Mouse (Mus musculus): Measurements from ENCODE around the gene Zfp963. TPM values are rescaled to one million over a fixed set of nuclear protein-coding genes. Genes with fewer than 3 reads are reported as not detected.
A peak's percentile ranks its signal among the peaks of the same experiment; 100 is the strongest.

Gene Zfp963
- 5.6 and 5.8 TPM in 2 replicates for polyA plus RNA-seq (2014; fragmentation: Nextera tagmentation; extraction: Ambion mirVana)

DNA sequence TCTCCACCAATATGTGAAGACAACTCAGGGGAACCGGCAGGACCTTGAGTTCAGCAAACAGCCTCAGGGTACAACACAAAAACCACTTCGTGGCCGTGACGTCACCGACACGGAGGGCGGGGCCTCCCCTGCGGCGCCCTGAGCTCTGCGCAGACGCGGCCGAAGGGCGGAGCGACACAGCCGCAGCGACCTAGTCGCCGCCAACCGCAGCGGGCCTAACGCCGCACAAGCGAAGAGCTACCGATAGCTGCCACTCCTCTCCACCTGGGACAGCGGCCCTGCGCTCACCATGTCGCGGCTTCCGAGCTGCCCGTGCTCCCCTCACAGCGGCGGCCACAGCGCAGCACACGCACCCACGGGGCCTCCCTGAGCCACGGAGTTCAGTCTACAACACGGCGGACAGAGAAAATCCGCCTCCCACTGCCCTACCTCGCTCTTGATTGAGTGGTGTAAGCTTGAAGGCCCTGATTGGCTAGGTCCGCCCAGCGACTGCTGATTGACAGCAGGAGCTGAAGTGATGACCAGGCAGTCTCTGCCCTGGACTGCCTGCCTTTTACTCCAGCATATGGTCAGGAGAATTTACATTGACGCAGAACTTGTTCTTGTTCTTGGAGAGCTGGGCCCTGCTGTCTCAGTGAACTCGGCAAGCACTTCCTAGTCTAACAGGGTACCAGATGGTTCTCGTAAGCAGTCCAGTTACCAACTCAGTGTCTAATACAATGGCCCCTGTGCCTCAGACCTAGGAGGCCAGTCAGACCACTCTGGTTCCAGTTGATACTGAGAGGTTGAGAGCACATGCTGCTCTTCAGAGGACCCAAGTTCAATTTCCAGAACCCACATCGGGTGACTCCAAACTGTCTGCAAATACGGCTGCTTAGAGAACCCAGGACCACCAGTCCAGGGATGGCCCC lies at the start of gene Zfp963:
Gene Zfp963, minus strand, starts transcription at position 427 of the 911 bp plus-strand sequence.
- Histone ChIP-seq H3K4me2 (peak within 1 kb of the TSS; percentile 61), H3K4me1 (ENCODE audit: insufficient read depth) (0 out of 2 replicates have a peak, but pooled peaks cover 4% of the 10 kb centered on the region), H3K9me3 (ENCODE audit: low read depth, low read length) (no peaks in the 10 kb centered on the region), H3K9ac (peak within 1 kb of the TSS; percentile 91), H3K27ac (ENCODE audit: low read depth) (peak within 1 kb of the TSS; percentile 99), H3K36me3 (ENCODE audit: insufficient read depth) (0 out of 2 replicates have a peak, but pooled peaks cover 5% of the 10 kb centered on the region), H3K27me3 (ENCODE audit: insufficient read depth, low read length) (no peaks in the 10 kb centered on the region), H3K4me3 (ENCODE audit: low read depth, low read length) (peak within 1 kb of the TSS; percentile 67)
- ATAC-seq (ENCODE audit: insufficient read depth) (peak; percentile 100), DNase-seq (peak; percentile 98)
- WGBS, result 2% methylated on average over 48 of the region's 48 CpGs
- no peak for TF ChIP-seq CTCF (IDR thresholded peaks at IDR 0.05; ENCODE audit: low read depth)

DNA sequence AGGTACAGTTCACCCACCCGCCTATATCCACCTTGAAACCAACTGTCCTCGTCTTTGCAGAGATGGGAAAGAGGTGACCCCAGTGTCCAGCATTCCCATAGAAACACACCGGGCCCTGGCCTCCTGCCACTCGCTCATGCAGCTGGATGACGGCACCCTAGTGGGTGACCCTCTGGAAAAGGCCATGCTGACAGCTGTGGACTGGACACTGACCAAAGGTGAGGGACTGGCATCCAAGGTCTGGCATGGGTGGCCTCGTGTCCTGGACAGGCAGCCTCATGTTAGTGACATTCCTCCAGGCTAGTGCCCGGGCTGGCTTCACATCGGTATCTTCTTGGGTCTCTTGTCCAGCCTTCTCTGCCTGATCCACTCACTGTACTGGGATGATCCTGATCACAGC lies 49.5 kb upstream of the Zfp963 start:
- ATAC-seq (ENCODE audit: insufficient read depth) (no peak), DNase-seq (no peak)
- Histone ChIP-seq H3K27me3 (ENCODE audit: insufficient read depth, low read length) (no peaks in the 10 kb centered on the region), H3K27ac (ENCODE audit: low read depth) (no peak overlapping the region), H3K4me1 (ENCODE audit: insufficient read depth) (no peaks in the 10 kb centered on the region), H3K9ac (no peak overlapping the region), H3K4me3 (ENCODE audit: low read depth, low read length) (no peak overlapping the region), H3K9me3 (ENCODE audit: low read depth, low read length) (no peaks in the 10 kb centered on the region), H3K4me2 (no peak overlapping the region), H3K36me3 (ENCODE audit: insufficient read depth) (peaks cover 97% of the 10 kb centered on the region)
- no peak for TF ChIP-seq CTCF (IDR thresholded peaks at IDR 0.05; ENCODE audit: low read depth)
- WGBS, result 92% methylated on average over 8 of the region's 8 CpGs

DNA sequence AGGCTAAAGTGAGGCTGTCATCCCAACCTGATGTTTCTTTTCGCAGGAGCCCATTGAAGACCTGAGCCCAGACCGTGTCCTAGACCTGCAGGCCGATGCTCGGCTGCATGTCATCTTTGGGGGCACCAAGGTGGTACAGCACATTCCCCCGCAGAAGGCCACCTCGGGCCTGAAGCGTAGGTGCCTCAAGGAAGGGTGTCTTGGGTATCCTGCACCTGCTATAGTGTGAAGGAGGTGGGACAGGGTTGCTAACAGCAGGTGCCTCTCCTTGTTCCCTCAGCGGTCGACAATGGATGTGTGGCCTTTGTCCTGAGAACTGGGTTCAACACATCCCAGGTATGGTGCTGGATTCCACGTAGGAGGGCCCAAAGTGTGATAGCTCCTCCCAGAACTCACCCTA lies 47.9 kb upstream of the Zfp963 start:
- Histone ChIP-seq H3K9me3 (ENCODE audit: low read depth, low read length) (no peaks in the 10 kb centered on the region), H3K27me3 (ENCODE audit: insufficient read depth, low read length) (no peaks in the 10 kb centered on the region), H3K9ac (no peak overlapping the region), H3K27ac (ENCODE audit: low read depth) (no peak overlapping the region), H3K4me1 (ENCODE audit: insufficient read depth) (no peaks in the 10 kb centered on the region; the same call in 1 of the 2 replicates), H3K4me2 (no peak overlapping the region), H3K4me3 (ENCODE audit: low read depth, low read length) (no peak overlapping the region), H3K36me3 (ENCODE audit: insufficient read depth) (peaks cover 93% of the 10 kb centered on the region)
- no peak for ATAC-seq (ENCODE audit: insufficient read depth)
- 92% methylated on average over 10 of the region's 10 CpGs for WGBS
- no peak for DNase-seq
- TF ChIP-seq CTCF (IDR thresholded peaks at IDR 0.05; ENCODE audit: low read depth), result no peak

DNA sequence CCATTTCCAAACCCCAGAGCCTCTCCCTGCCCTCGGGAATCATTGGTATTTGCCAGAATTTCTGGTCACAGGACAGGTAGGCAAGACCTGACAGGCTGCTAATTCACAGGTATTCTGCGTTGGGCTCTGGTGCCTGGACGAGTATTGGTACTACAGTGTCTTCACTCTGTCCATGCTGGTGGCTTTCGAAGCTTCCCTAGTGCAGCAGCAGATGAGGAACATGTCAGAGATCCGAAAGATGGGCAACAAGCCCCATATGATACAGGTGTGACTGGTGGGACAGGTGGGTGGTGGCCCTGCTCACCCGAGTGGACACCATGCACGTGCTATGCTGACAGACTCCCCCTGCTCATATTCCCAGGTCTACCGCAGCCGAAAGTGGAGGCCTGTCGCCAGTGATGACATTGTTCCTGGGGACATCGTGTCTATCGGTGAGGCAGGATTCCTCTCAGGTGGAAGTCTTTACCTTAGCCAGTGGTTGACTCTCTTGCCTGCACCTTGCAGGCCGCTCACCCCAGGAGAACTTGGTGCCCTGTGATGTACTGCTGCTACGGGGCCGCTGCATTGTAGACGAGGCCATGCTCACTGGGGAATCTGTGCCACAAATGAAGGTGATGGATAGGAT lies 47.1 kb upstream of the Zfp963 start:
- Histone ChIP-seq H3K36me3 (ENCODE audit: insufficient read depth) (peaks cover 85% of the 10 kb centered on the region), H3K27me3 (ENCODE audit: insufficient read depth, low read length) (no peaks in the 10 kb centered on the region), H3K27ac (ENCODE audit: low read depth) (no peak overlapping the region), H3K9ac (no peak overlapping the region), H3K4me2 (no peak overlapping the region), H3K9me3 (ENCODE audit: low read depth, low read length) (no peaks in the 10 kb centered on the region), H3K4me3 (ENCODE audit: low read depth, low read length) (no peak overlapping the region), H3K4me1 (ENCODE audit: insufficient read depth) (peaks cover 5% of the 10 kb centered on the region; the same call in 1 of the 2 replicates)
- 91% methylated on average over 16 of the region's 16 CpGs for WGBS
- ATAC-seq (ENCODE audit: insufficient read depth) (no peak), DNase-seq (no peak)
- TF ChIP-seq CTCF (IDR thresholded peaks at IDR 0.05; ENCODE audit: low read depth), result no peak

DNA sequence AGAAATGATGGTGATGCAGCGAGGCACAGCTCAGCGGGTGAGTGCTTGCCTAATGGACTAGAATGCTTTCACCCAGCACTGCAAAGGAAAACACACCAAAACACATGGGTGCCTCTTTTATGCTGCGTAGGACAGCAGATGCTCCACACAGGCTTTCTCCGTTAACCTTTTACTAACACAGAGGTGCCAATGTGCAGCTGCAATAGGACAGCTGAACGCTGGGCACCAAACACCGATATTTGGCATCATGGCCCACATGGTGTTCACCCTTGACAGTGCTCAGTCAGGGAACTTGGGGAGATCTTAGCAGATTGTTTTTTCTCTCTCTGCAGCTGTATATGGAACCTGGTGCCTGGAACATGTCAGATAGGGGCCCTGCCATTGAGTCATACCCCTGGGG lies 45.1 kb upstream of the Zfp963 start:
- Histone ChIP-seq H3K4me3 (ENCODE audit: low read depth, low read length) (no peak overlapping the region), H3K9me3 (ENCODE audit: low read depth, low read length) (no peaks in the 10 kb centered on the region), H3K27ac (ENCODE audit: low read depth) (no peak overlapping the region), H3K36me3 (ENCODE audit: insufficient read depth) (peaks cover 68% of the 10 kb centered on the region), H3K9ac (no peak overlapping the region), H3K4me2 (no peak overlapping the region), H3K27me3 (ENCODE audit: insufficient read depth, low read length) (no peaks in the 10 kb centered on the region), H3K4me1 (ENCODE audit: insufficient read depth) (peaks cover 9% of the 10 kb centered on the region; the same call in 1 of the 2 replicates)
- no peak for TF ChIP-seq CTCF (IDR thresholded peaks at IDR 0.05; ENCODE audit: low read depth)
- ATAC-seq (ENCODE audit: insufficient read depth), result no peak
- WGBS, result 95% methylated on average over 6 of the region's 6 CpGs
- no peak for DNase-seq

DNA sequence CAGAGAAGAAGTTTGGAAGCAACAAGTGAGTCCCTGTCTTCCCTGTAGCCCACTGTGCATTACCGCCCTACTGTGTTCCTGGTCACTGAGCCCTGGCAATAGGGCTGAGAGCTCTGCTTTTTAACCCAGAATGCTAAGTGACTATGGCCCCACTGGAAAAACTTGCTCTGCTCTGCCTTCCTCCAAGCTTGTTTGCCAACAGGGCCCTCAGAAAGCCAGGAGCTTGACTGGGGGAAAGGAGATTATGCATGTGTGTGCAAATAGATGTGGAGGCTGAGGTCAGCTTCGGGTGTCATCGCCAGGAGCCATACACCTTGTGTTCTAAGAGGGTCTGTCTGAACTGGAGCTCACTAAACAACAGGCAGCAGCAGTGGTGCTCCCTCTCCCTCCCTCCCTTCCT lies 44.3 kb upstream of the Zfp963 start:
- DNase-seq (no peak), ATAC-seq (ENCODE audit: insufficient read depth) (no peak)
- 94% methylated on average over 3 of the region's 3 CpGs for WGBS
- no peak overlapping the region for H3K27ac ChIP-seq (ENCODE audit: low read depth)
- peaks cover 60% of the 10 kb centered on the region for H3K36me3 ChIP-seq (ENCODE audit: insufficient read depth)
- H3K4me2 ChIP-seq, result no peak overlapping the region
- no peak for TF ChIP-seq CTCF (IDR thresholded peaks at IDR 0.05; ENCODE audit: low read depth)
- H3K9ac ChIP-seq, result no peak overlapping the region
- no peaks in the 10 kb centered on the region for H3K27me3 ChIP-seq (ENCODE audit: insufficient read depth, low read length)
- H3K4me3 ChIP-seq (ENCODE audit: low read depth, low read length), result no peak overlapping the region
- no peaks in the 10 kb centered on the region for H3K9me3 ChIP-seq (ENCODE audit: low read depth, low read length)
- peaks cover 9% of the 10 kb centered on the region; the same call in 1 of the 2 replicates for H3K4me1 ChIP-seq (ENCODE audit: insufficient read depth)

DNA sequence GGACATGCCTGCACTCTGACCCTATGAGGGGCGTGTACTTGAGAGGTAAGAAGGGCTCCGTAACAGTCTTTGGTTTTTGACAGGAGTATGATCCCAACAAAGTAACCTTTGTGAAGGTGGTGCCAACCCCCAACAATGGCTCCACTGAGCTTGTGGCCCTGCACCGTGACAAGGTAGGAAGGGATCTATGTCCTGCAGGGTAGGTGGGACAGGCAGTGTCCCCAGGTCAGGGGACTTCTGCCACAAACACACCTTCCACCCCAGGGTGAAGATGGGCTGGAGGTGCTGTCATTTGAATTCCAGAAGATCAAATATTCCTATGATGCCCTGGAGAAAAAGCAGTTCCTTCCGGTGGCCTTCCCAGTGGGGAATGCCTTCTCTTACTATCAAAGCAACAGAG lies 43.9 kb upstream of the Zfp963 start:
- Histone ChIP-seq H3K27me3 (ENCODE audit: insufficient read depth, low read length) (no peaks in the 10 kb centered on the region), H3K9me3 (ENCODE audit: low read depth, low read length) (no peaks in the 10 kb centered on the region), H3K27ac (ENCODE audit: low read depth) (no peak overlapping the region), H3K4me1 (ENCODE audit: insufficient read depth) (peaks cover 9% of the 10 kb centered on the region; the same call in 1 of the 2 replicates), H3K4me2 (no peak overlapping the region), H3K36me3 (ENCODE audit: insufficient read depth) (peaks cover 56% of the 10 kb centered on the region), H3K4me3 (ENCODE audit: low read depth, low read length) (no peak overlapping the region), H3K9ac (no peak overlapping the region)
- ATAC-seq (ENCODE audit: insufficient read depth) (no peak), DNase-seq (no peak)
- TF ChIP-seq CTCF (IDR thresholded peaks at IDR 0.05; ENCODE audit: low read depth), result no peak
- 87% methylated on average over 4 of the region's 4 CpGs for WGBS

All from lung, embryonic 14.5 days (tissue).